Mouse (Mus musculus): Measurements from ENCODE around the gene Dhrs13. TPM values are rescaled to one million over a fixed set of nuclear protein-coding genes. Genes with fewer than 3 reads are reported as not detected.

The Dhrs13 gene
- polyA plus RNA-seq, 1 experiment, result 7.1 TPM

DNA sequence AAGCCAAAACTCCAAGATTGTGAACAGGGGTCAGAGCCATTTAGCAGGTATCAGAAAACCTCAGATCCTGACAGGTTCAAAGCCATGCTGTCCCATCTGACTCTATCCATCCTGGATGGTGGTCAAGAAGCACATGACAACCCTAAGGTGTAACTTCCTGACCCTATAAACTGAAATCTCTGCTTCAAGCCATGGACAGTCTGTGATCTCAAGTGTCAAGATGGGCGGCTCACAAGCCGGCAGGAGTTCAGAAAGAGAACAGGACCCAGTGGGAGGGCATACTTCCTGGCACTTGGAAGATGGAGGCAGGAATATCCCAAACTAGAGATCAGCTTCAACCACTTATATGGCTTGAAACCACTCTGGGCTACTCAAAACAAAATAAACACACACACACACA is 34.6 kb downstream of the Dhrs13 start:
- Histone ChIP-seq H3K4me1 (ENCODE audit: control insufficient read depth, insufficient read depth, low read length) (no peaks in the 10 kb centered on the region), H3K36me3 (ENCODE audit: control insufficient read depth, insufficient read depth, low read length) (no peaks in the 10 kb centered on the region), H3K27ac (ENCODE audit: insufficient read depth, low read depth, low read length) (no peak overlapping the region), H3K4me3 (ENCODE audit: insufficient read depth, low read depth, low read length) (no peak overlapping the region), H3K27me3 (replicated peaks; ENCODE audit: control insufficient read depth, insufficient read depth, low read length) (no peaks in the 10 kb centered on the region)
- WGBS, result 49% methylated on average over 2 of the region's 2 CpGs
- TF ChIP-seq POLR2A (IDR thresholded peaks at IDR 0.05; ENCODE audit: low read depth, low read length) (no peak), CTCF (conservative IDR thresholded peaks at IDR 0.05; ENCODE audit: insufficient read depth, insufficient read length, low read depth, low read length) (no peak)
- DNase-seq, result no peak

DNA sequence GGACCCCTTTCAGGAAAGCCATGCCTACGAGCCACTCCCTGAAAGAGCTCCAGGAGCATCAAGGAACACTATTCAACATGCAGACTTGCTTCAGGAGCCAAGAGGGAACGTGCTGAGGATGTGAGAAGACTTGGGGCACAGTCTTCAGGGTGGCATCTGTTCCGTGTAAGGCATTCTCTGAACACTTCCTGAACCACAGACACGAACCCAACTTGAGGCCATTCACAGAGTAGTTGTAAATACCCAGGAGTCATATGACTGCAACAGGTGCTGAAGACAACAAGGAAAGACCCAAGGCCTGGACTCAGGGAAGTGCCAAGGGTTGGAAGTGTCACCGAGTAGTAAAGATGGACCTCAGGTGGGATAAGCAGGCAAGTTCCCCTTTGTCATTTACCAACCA is 35.5 kb downstream of the Dhrs13 start:
- Histone ChIP-seq H3K36me3 (ENCODE audit: control insufficient read depth, insufficient read depth, low read length) (no peaks in the 10 kb centered on the region), H3K27me3 (replicated peaks; ENCODE audit: control insufficient read depth, insufficient read depth, low read length) (no peaks in the 10 kb centered on the region), H3K27ac (ENCODE audit: insufficient read depth, low read depth, low read length) (no peak overlapping the region), H3K4me3 (ENCODE audit: insufficient read depth, low read depth, low read length) (no peak overlapping the region), H3K4me1 (ENCODE audit: control insufficient read depth, insufficient read depth, low read length) (no peaks in the 10 kb centered on the region)
- no peak for DNase-seq
- TF ChIP-seq CTCF (conservative IDR thresholded peaks at IDR 0.05; ENCODE audit: insufficient read depth, insufficient read length, low read depth, low read length) (no peak), POLR2A (IDR thresholded peaks at IDR 0.05; ENCODE audit: low read depth, low read length) (no peak)
- 69% methylated on average over 5 of the region's 5 CpGs for WGBS

DNA sequence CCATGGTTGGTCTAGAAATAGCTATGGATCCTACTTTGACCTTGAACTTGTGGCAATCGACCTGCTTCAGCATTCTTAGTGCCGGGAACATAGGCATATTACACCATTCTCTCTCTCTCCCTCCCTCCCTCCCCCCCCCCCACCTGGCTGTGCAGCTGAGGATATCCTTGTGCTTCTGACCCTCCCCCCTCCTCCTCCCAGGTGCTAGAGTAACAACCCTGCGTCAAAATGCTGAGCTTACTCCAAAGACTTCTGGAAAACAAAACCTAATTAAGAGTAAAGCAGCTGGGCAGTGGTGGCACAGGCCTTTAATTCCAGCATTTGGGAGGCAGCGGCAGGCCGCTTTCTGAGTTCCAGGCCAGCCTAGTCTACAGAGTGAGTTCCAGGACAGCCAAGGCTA is 37.0 kb downstream of the Dhrs13 start:
- TF ChIP-seq CTCF (conservative IDR thresholded peaks at IDR 0.05; ENCODE audit: insufficient read depth, insufficient read length, low read depth, low read length), result no peak
- no peak for TF ChIP-seq POLR2A (IDR thresholded peaks at IDR 0.05; ENCODE audit: low read depth, low read length)
- Histone ChIP-seq H3K4me3 (ENCODE audit: insufficient read depth, low read depth, low read length) (no peak overlapping the region), H3K27me3 (replicated peaks; ENCODE audit: control insufficient read depth, insufficient read depth, low read length) (no peaks in the 10 kb centered on the region), H3K4me1 (ENCODE audit: control insufficient read depth, insufficient read depth, low read length) (no peaks in the 10 kb centered on the region), H3K27ac (ENCODE audit: insufficient read depth, low read depth, low read length) (no peak overlapping the region), H3K36me3 (ENCODE audit: control insufficient read depth, insufficient read depth, low read length) (no peaks in the 10 kb centered on the region)
- WGBS, result 73% methylated on average over 5 of the region's 5 CpGs
- no peak for DNase-seq

DNA sequence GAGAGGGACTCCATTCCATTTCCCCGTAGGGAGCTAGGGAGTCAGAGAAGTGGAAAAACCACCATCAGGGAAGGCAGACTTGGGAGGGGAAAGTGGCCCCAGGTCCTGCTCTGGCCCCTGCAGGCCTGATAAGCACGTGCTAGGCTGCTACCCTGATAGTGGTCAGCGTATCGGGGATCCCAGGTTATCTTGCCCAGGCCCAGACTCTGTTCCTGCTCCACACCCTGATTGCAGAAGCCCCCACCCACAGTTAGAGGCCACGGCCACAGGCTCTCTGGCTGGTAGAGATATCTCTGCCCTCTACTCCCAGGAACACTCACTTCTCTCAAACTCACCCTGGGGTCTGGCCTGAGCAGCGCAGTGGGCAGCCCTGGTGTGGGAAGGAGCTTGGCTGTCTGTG is 37.6 kb downstream of the Dhrs13 start:
- Histone ChIP-seq H3K4me3 (ENCODE audit: insufficient read depth, low read depth, low read length) (no peak overlapping the region), H3K36me3 (ENCODE audit: control insufficient read depth, insufficient read depth, low read length) (no peaks in the 10 kb centered on the region), H3K27ac (ENCODE audit: insufficient read depth, low read depth, low read length) (no peak overlapping the region), H3K4me1 (ENCODE audit: control insufficient read depth, insufficient read depth, low read length) (no peaks in the 10 kb centered on the region), H3K27me3 (replicated peaks; ENCODE audit: control insufficient read depth, insufficient read depth, low read length) (no peaks in the 10 kb centered on the region)
- 87% methylated on average over 6 of the region's 6 CpGs for WGBS
- DNase-seq, result no peak
- TF ChIP-seq CTCF (conservative IDR thresholded peaks at IDR 0.05; ENCODE audit: insufficient read depth, insufficient read length, low read depth, low read length) (no peak), POLR2A (IDR thresholded peaks at IDR 0.05; ENCODE audit: low read depth, low read length) (no peak)

DNA sequence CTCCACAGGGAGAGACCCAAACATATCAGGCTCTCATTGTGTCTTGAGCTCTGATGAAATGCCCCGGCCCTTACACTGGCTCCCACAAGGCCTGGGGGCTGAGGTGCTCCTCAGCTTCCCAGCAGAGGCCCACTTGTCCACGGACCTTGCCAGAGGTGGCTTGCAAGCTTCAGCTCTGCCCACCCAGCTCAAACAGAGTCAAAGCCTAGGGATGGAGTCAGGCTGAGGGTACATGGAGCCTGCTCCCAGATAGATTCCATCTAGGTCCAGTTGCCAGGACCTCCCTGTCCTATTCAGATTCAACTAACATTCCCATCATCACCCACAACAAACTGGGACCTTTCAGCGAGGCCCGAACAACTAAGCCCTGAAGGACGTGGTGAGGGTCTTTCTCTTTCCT is 39.9 kb downstream of the Dhrs13 start:
- DNase-seq, result no peak
- WGBS, result 93% methylated on average over 5 of the region's 5 CpGs
- H3K27me3 ChIP-seq (replicated peaks; ENCODE audit: control insufficient read depth, insufficient read depth, low read length), result no peaks in the 10 kb centered on the region
- TF ChIP-seq POLR2A (IDR thresholded peaks at IDR 0.05; ENCODE audit: low read depth, low read length) (no peak), CTCF (conservative IDR thresholded peaks at IDR 0.05; ENCODE audit: insufficient read depth, insufficient read length, low read depth, low read length) (no peak)
- no peak overlapping the region for H3K4me3 ChIP-seq (ENCODE audit: insufficient read depth, low read depth, low read length)
- H3K4me1 ChIP-seq (ENCODE audit: control insufficient read depth, insufficient read depth, low read length), result no peaks in the 10 kb centered on the region
- no peak overlapping the region for H3K27ac ChIP-seq (ENCODE audit: insufficient read depth, low read depth, low read length)
- no peaks in the 10 kb centered on the region; the same call in 1 of the 2 replicates for H3K36me3 ChIP-seq (ENCODE audit: control insufficient read depth, insufficient read depth, low read length)

DNA sequence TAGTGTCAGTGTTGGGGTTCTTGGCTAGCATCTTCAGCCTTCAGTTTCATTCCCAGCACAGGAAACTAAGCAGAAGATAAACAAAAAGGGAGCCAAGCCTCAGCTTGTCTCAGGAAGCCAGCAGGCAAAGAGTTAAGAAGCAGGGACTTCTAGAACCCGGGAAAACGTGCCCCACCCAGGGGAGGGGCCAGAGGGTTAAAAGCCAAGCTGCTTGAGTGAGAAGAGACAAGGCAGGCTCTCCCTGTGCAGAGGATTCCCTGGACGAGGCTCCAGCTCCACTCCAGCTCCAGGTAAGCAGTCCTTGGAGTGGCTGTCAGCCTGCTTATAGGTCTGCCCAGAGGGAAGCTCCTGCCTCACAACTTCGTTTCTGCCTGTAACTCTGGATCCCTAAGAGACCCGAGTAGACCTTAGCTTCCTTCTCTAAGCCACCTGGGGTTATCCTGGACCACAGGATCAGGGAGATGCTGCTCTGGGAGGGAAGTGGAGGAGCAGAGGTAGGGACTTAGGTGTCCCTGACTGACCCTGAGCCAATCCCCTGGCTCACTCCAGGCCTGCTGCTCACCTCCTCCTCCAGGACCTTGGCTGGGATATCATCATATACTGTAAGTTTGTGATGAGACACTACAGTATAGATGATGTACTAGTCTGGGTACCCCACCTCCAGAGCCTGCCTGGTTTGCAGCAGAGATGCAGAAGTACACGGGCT is 40.5 kb downstream of the Dhrs13 start:
- no peaks in the 10 kb centered on the region for H3K27me3 ChIP-seq (replicated peaks; ENCODE audit: control insufficient read depth, insufficient read depth, low read length)
- no peak for DNase-seq
- TF ChIP-seq POLR2A (IDR thresholded peaks at IDR 0.05; ENCODE audit: low read depth, low read length) (no peak), CTCF (conservative IDR thresholded peaks at IDR 0.05; ENCODE audit: insufficient read depth, insufficient read length, low read depth, low read length) (no peak)
- no peak overlapping the region for H3K4me3 ChIP-seq (ENCODE audit: insufficient read depth, low read depth, low read length)
- no peak overlapping the region for H3K27ac ChIP-seq (ENCODE audit: insufficient read depth, low read depth, low read length)
- WGBS, result 36% methylated on average over 6 of the region's 6 CpGs
- no peaks in the 10 kb centered on the region; the same call in 1 of the 2 replicates for H3K36me3 ChIP-seq (ENCODE audit: control insufficient read depth, insufficient read depth, low read length)
- no peaks in the 10 kb centered on the region for H3K4me1 ChIP-seq (ENCODE audit: control insufficient read depth, insufficient read depth, low read length)

DNA sequence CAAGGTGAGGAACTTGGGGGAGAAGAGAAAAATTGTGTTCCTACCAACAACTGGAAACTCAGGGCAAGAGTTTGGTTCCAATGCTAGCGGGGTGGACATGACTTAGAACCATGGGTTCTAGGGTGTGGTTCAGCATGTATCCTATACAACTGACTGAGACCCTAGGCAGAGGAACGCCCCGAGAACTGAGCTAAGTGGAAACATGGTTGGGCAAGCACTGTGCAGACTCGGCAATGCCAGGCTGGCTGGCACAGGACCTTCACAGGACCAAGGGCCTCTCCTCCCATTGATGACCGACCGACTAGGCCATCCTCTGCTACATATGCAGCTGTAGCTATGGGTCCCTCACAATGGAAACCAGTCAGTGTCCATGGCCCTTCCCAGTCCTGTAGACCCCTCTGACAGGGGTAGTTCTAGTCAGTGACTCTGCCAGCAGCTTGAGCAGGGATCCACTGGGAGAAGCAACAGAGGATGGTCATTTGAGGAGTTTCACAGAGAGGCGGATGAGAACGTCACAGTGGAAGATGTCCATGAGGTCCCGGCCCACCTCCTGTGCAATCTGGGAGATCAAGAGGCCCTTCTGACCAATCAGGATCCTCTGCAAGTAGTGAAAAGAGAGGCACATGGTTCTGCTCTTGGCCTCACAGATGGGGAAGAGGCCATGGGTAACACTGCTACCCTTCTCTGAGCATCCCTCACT is 41.6 kb downstream of the Dhrs13 start:
- no peak for DNase-seq
- TF ChIP-seq POLR2A (IDR thresholded peaks at IDR 0.05; ENCODE audit: low read depth, low read length), result no peak
- TF ChIP-seq CTCF (conservative IDR thresholded peaks at IDR 0.05; ENCODE audit: insufficient read depth, insufficient read length, low read depth, low read length), result no peak
- H3K36me3 ChIP-seq (ENCODE audit: control insufficient read depth, insufficient read depth, low read length), result no peaks in the 10 kb centered on the region; the same call in 1 of the 2 replicates
- no peaks in the 10 kb centered on the region for H3K4me1 ChIP-seq (ENCODE audit: control insufficient read depth, insufficient read depth, low read length)
- H3K27me3 ChIP-seq (replicated peaks; ENCODE audit: control insufficient read depth, insufficient read depth, low read length), result no peaks in the 10 kb centered on the region
- no peak overlapping the region for H3K4me3 ChIP-seq (ENCODE audit: insufficient read depth, low read depth, low read length)
- H3K27ac ChIP-seq (ENCODE audit: insufficient read depth, low read depth, low read length), result no peak overlapping the region
- 97% methylated on average over 9 of the region's 9 CpGs for WGBS
